Mouse (Mus musculus) CH12.LX (cell line): ENCODE measurements around the gene Nr2e3. TPM values are rescaled to one million over a fixed set of nuclear protein-coding genes. Genes with fewer than 3 reads are reported as not detected.
"Not testable (repeated sequence)": the region's sequence is repeated elsewhere in the genome, so short reads cannot be mapped to it uniquely, and the experiment has no call there.

Experiments
- DNase-seq: peaks from one replicate; pipeline ENCODE4 v3.0.0-alpha.2; 2013; ENCODE audit errors: extremely low read depth
- H3K27ac ChIP-seq: 2 replicates; pipeline ENCODE4 v1.5.1; 2012; ENCODE audit warnings: low read depth, mild to moderate bottlenecking, control low read depth, moderate library complexity; ENCODE audit not compliant: insufficient read depth
- H3K27me3 ChIP-seq: replicated peaks from 2 replicates; pipeline ENCODE3; 2012; ENCODE audit warnings: inconsistent platforms
- H3K36me3 ChIP-seq, 2 experiments: replicated peaks in 1 of 2; 2 replicates each; pipeline versions ENCODE3 to v1.6.1; 2012; ENCODE audit warnings: inconsistent platforms in 1 of 2, low read length in 1 of 2, mild to moderate bottlenecking in 1 of 2, mixed read lengths in 1 of 2, moderate library complexity in 1 of 2; ENCODE audit not compliant: control insufficient read depth in 1 of 2, insufficient read depth in 1 of 2
- H3K4me1 ChIP-seq, 2 experiments: 2 replicates each; pipeline ENCODE4 v1.6.1; 2012; ENCODE audit warnings: inconsistent platforms in 1 of 2, moderate library complexity in 1 of 2; ENCODE audit not compliant: insufficient read depth in 2 of 2, control insufficient read depth in 1 of 2
- H3K4me2 ChIP-seq: 2 replicates; pipeline ENCODE4 v1.6.1; 2012; ENCODE audit warnings: low read depth, mild to moderate bottlenecking, control low read depth; ENCODE audit not compliant: poor library complexity, insufficient read depth, severe bottlenecking
- H3K4me3 ChIP-seq, 3 experiments: fragments of 150-350 bp in 1 of 3; sonication (generic) in 1 of 3; replicated peaks in 1 of 3; 2 replicates each; pipeline versions ENCODE3 to v1.5.1; 2011 to 2012; ENCODE audit warnings: low read depth in 2 of 3, low read length in 2 of 3, mild to moderate bottlenecking in 2 of 3, moderate library complexity in 2 of 3, control low read depth in 1 of 3, improper control_type of control experiment in 1 of 3, inconsistent platforms in 1 of 3, mixed read lengths in 1 of 3; ENCODE audit not compliant: poor library complexity in 1 of 3
- H3K79me2 ChIP-seq: replicated peaks from 2 replicates; pipeline ENCODE4 v1.6.1; 2012; ENCODE audit warnings: mild to moderate bottlenecking, moderate library complexity; ENCODE audit not compliant: control insufficient read depth, poor library complexity, insufficient read depth, severe bottlenecking; ENCODE audit errors: extremely low read depth
- H3K9ac ChIP-seq: 2 replicates; pipeline ENCODE4 v1.6.1; 2012; ENCODE audit warnings: low read depth, mild to moderate bottlenecking, control low read depth, moderate library complexity; ENCODE audit not compliant: insufficient read depth
- H3K9me3 ChIP-seq: replicated peaks from 2 replicates; pipeline ENCODE3; 2012; ENCODE audit warnings: low read length, inconsistent platforms, mixed read lengths
- HCFC1 ChIP-seq: IDR thresholded peaks from 2 replicates; pipeline ENCODE4 v1.6.1; 2012; ENCODE audit warnings: low read depth, mild to moderate bottlenecking, inconsistent platforms, low read length, improper control_type of control experiment
- MAFK ChIP-seq: IDR thresholded peaks from 2 replicates; pipeline ENCODE4 v1.6.1; 2011; ENCODE audit warnings: low read length, improper control_type of control experiment; ENCODE audit not compliant: insufficient replicate concordance
- MAX ChIP-seq: IDR thresholded peaks from 2 replicates; pipeline ENCODE4 v1.6.1; 2011; ENCODE audit warnings: low read length, improper control_type of control experiment
- MEF2A ChIP-seq: IDR thresholded peaks from 2 replicates; pipeline ENCODE4 v1.6.1; 2014; ENCODE audit warnings: low read depth, mild to moderate bottlenecking, inconsistent platforms, low read length, improper control_type of control experiment, borderline replicate concordance
- MYC ChIP-seq: IDR thresholded peaks from 2 replicates; pipeline ENCODE4 v1.6.1; 2011; ENCODE audit warnings: low read depth, mild to moderate bottlenecking, improper control_type of control experiment, low read length
- NELFE ChIP-seq: IDR thresholded peaks from 2 replicates; pipeline ENCODE4 v1.6.1; 2011; ENCODE audit warnings: low read depth, low read length, improper control_type of control experiment
- POLR2A ChIP-seq: IDR thresholded peaks from 2 replicates; pipeline ENCODE4 v1.6.1; 2011; ENCODE audit warnings: low read depth, mild to moderate bottlenecking, improper control_type of control experiment, low read length
- POLR2AphosphoS2 ChIP-seq: IDR thresholded peaks from 2 replicates; pipeline ENCODE4 v1.6.1; 2011; ENCODE audit warnings: low read depth, low read length, improper control_type of control experiment
- UBTF ChIP-seq: IDR thresholded peaks from 2 replicates; pipeline ENCODE4 v1.6.1; 2012; ENCODE audit warnings: low read depth, mild to moderate bottlenecking, inconsistent platforms, low read length, improper control_type of control experiment, moderate library complexity
- USF1 ChIP-seq: IDR thresholded peaks from 2 replicates; pipeline ENCODE4 v1.6.1; 2014; ENCODE audit warnings: low read depth, mild to moderate bottlenecking, inconsistent platforms, low read length, improper control_type of control experiment
- ZNF384 ChIP-seq: IDR thresholded peaks from 2 replicates; pipeline ENCODE4 v1.6.1; 2012; ENCODE audit warnings: low read depth, low read length, improper control_type of control experiment, inconsistent platforms
- dilution Hi-C: fragments of 300-500 bp; cut with MboI; formaldehyde crosslinking; loops from 2 replicates; pipeline ENCODE4 v1.14.3; 2020; ENCODE audit warnings: low sequenced_read_pairs; ENCODE audit not compliant: extremely low pct_unique_long_range_greater_than_20kb, extremely low pct_ligation_motif_present
- in situ Hi-C: fragments of 300-500 bp; cut with MboI; formaldehyde crosslinking; loops from 3 replicates; pipeline ENCODE4 v1.14.3; 2019; ENCODE audit warnings: low sequenced_read_pairs, low pct_ligation_motif_present, low pct_unique_long_range_greater_than_20kb, mixed read lengths
- polyA plus RNA-seq: library from polyadenylated mRNA; unstranded; fragments of >175 nt; gene quantifications from 2 replicates; pipeline ENCODE4 v1.2.1, GENCODE M21; 2012; ENCODE audit warnings: low read depth; ENCODE audit not compliant: insufficient read length
- total RNA-seq, 2 experiments: library from RNA; depleted of rRNA; stranded (reverse); fragments of 300-350 nt in 1 of 2; fragments of >200 nt in 1 of 2; gene quantifications; 2 replicates each; pipeline ENCODE4 v1.2.3; 2012 to 2014

The Nr2e3 gene
- total and polyA plus RNA-seq, 3 experiments: 0.13 TPM; not detected in 2

GRCm38 (mm10) chr9:59938529-59938928 is 21.9 kb downstream of the Nr2e3 start:
- Histone ChIP-seq H3K9ac (no peak overlapping the region), H3K27ac (no peak overlapping the region), H3K79me2 (no peaks in the 10 kb centered on the region), H3K4me2 (no peak overlapping the region), H3K4me3 (no peak overlapping the region), H3K4me1 (peaks cover 7 to 31% of the 10 kb centered on the region in 2 experiments), H3K27me3 (no peaks in the 10 kb centered on the region), H3K36me3 (peaks cover 0 to 2% of the 10 kb centered on the region in 2 experiments), H3K9me3 (no peaks in the 10 kb centered on the region)
- TF ChIP-seq MAX: no peak
- TF ChIP-seq USF1: no peak
- TF ChIP-seq NELFE: no peak
- no peak for TF ChIP-seq MEF2A
- TF ChIP-seq POLR2AphosphoS2: no peak
- no peak for TF ChIP-seq POLR2A
- no peak for TF ChIP-seq HCFC1
- DNase-seq: no peak
- dilution Hi-C loops: no loop called here
- in situ Hi-C loops: no loop called here

- H3K4me1 ChIP-seq: peaks cover 4 to 15% of the 10 kb centered on the region in 2 experiments; a peak in 3 of 4 replicates
- H3K27ac ChIP-seq, H3K4me2 ChIP-seq, H3K4me3 ChIP-seq, H3K79me2 ChIP-seq, in situ Hi-C loops, dilution Hi-C loops, H3K36me3 ChIP-seq, H3K9ac ChIP-seq, H3K27me3 ChIP-seq, H3K9me3 ChIP-seq, DNase-seq: not testable (repeated sequence)
- TF ChIP-seq ZNF384: peak; percentile 22
Observed at GRCm38 (mm10) chr9:59935866-59936265, 24.6 kb downstream of the Nr2e3 start.

- TF ChIP-seq MYC (no peak), MAFK (peak; percentile 77), UBTF (no peak)
- Histone ChIP-seq H3K9ac (no peak overlapping the region), H3K4me1 (peaks cover 0 to 19% of the 10 kb centered on the region in 2 experiments; a peak in 1 of 4 replicates), H3K36me3 (peaks cover 0 to 7% of the 10 kb centered on the region in 2 experiments), H3K9me3 (peaks cover 4% of the 10 kb centered on the region), H3K27me3 (no peaks in the 10 kb centered on the region), H3K4me2 (no peak overlapping the region), H3K27ac (no peak overlapping the region), H3K4me3 (no peak overlapping the region), H3K79me2 (no peaks in the 10 kb centered on the region)
- dilution Hi-C loops (no loop called here), in situ Hi-C loops (no loop called here)
- peak; percentile 24 for DNase-seq
Observed at GRCm38 (mm10) chr9:59930248-59930647, 30.2 kb downstream of the Nr2e3 start.
